Mouse (Mus musculus) midbrain, embryonic 15.5 days (tissue): ENCODE measurements around the gene Cd200. TPM values are rescaled to one million over a fixed set of nuclear protein-coding genes. Genes with fewer than 3 reads are reported as not detected.
"Not testable (repeated sequence)": the region's sequence is repeated elsewhere in the genome, so short reads cannot be mapped to it uniquely, and the experiment has no call there.

Source experiments
- ATAC-seq: fragments of 200-750 bp; cut with Nextera tagmentation; replicated peaks from 2 replicates; pipeline ENCODE4 v1.8.0; 2017; ENCODE audit warnings: moderate TSS enrichment
- H3K27ac ChIP-seq: fragments of 300-500 bp; sonication (generic); 2 replicates; pipeline ENCODE4 v1.5.1; 2015; ENCODE audit warnings: mild to moderate bottlenecking, inconsistent platforms
- H3K27me3 ChIP-seq: fragments of 300-500 bp; sonication (generic); replicated peaks from 2 replicates; pipeline ENCODE4 v1.6.1; 2015; ENCODE audit warnings: inconsistent platforms
- H3K36me3 ChIP-seq: fragments of 300-500 bp; sonication (generic); replicated peaks from 2 replicates; pipeline ENCODE4 v1.6.1; 2015; ENCODE audit warnings: inconsistent platforms
- H3K4me1 ChIP-seq: fragments of 300-500 bp; sonication (generic); 2 replicates; pipeline ENCODE4 v1.6.1; 2015; ENCODE audit warnings: inconsistent platforms
- H3K4me2 ChIP-seq: fragments of 300-500 bp; sonication (generic); 2 replicates; pipeline ENCODE4 v1.6.1; 2015; ENCODE audit warnings: inconsistent platforms, mild to moderate bottlenecking, moderate library complexity
- H3K4me3 ChIP-seq: fragments of 300-500 bp; sonication (generic); 2 replicates; pipeline ENCODE4 v1.5.1; 2015; ENCODE audit warnings: mild to moderate bottlenecking, inconsistent platforms
- H3K9ac ChIP-seq: fragments of 300-500 bp; sonication (generic); 2 replicates; pipeline ENCODE4 v1.6.1; 2015; ENCODE audit warnings: mild to moderate bottlenecking, inconsistent platforms
- H3K9me3 ChIP-seq: fragments of 300-500 bp; sonication (generic); 2 replicates; pipeline ENCODE4 v1.6.1; 2016; ENCODE audit warnings: inconsistent platforms
- WGBS: fragments of 180-500 bp; shearing (Covaris S2); methylation state at CpG from one replicate; pipeline ENCODE4 v1.1.7; 2015; ENCODE audit warnings: mixed read lengths; 5-methylcytosine and 5-hydroxymethylcytosine counted together
- polyA plus RNA-seq: library from polyadenylated mRNA; unstranded; fragments of >200 nt; fragmentation: Nextera tagmentation; extraction: Ambion mirVana; gene quantifications from 2 replicates; pipeline ENCODE4 v1.2.1, GENCODE M21; 2015

Gene Cd200
- polyA plus RNA-seq: 354 and 372 TPM in 2 replicates

DNA sequence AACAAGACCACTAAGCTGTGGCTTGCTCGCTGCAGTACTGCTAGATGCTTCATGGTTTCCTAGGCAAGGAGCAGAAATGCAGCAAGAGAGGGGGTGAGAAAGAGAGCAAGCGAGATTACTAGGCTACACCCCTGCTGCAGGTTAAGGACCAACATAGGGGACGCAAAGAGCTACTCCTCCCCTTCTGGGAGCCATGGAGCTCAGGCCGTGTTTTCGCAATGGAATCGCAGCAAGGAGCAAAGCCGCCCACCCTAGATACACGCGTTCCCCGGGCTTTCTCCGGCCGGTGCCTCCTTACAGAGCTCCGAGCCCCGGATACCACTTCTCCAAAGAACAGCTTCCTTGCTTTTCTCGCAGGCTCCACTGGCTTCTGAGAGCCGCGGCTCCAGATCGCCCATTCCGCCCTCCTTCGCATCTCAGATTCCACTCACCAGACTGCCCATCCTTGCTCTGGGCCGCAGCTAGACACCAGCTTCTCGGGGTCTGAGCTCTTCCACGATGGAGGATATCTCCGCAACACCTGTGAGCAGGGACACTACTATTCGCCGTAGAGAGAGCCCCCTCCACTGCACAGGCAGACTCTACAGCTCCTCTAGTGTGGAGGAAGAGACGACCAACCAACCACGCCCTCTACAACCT is at the start of gene Cd200:
Gene Cd200 (minus strand): TSS at position 629 of the 639 bp plus-strand sequence.
- H3K4me2 ChIP-seq: peak within 1 kb of the TSS; percentile 55
- no peaks in the 10 kb centered on the region for H3K27me3 ChIP-seq
- H3K27ac ChIP-seq: peak within 1 kb of the TSS; percentile 98
- H3K36me3 ChIP-seq: no peaks in the 10 kb centered on the region
- H3K4me3 ChIP-seq: peak within 1 kb of the TSS; percentile 53
- H3K4me1 ChIP-seq: peaks cover 14% of the 10 kb centered on the region
- H3K9me3 ChIP-seq: no peaks in the 10 kb centered on the region
- ATAC-seq: peak; percentile 98
- WGBS: under 1% methylated on average over 28 of the region's 28 CpGs
- peak within 1 kb of the TSS; percentile 90 for H3K9ac ChIP-seq

DNA sequence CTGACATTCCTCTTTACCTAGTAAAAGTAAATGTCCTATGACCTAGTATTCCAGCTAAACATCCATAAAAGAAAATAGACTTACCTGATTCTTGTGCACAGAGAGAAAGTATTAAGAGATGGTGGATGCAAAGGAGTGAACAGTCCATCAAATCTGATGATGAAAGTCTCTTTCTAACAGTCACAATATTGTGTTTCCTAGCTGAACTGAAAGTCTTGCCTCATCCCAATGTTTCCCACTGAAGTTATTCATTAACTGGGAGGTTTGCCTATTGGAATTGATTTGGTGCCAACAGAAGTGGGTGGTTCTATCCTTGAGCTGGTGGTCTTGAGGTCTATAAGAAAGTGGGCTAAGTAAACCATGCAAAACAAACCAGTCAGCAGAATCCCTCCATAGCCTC is 45.9 kb upstream of the Cd200 start:
- H3K4me3 ChIP-seq: no peak overlapping the region
- H3K27ac ChIP-seq: no peak overlapping the region
- no peak for ATAC-seq
- no peak overlapping the region for H3K9ac ChIP-seq
- H3K4me1 ChIP-seq: no peaks in the 10 kb centered on the region
- H3K9me3 ChIP-seq: no peaks in the 10 kb centered on the region
- no peaks in the 10 kb centered on the region for H3K27me3 ChIP-seq
- H3K36me3 ChIP-seq: no peaks in the 10 kb centered on the region
- H3K4me2 ChIP-seq: no peak overlapping the region

DNA sequence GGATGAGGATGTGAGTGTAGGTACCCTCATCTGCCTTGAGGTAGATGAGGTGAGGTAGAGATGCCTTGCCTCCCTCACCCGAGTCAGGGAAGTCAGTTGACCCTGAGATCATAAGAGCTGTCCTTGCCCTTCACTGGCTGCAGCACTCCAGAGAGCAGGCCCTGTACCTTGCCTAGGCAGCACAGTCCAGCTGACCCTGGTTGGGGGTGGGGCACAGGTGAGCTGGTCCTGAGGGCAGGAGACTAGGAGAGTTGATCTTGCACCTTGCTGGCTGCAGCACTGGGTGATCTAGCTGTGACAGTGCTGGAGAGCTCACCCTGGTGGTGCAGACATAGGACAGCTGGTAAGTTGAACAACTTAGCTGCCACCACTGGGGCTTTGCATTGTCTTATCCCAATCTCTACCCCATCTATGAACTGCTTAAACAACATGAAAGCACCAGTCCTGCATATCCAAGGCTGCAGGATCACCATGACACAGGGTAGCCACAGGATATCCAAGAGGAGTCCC is 28.4 kb upstream of the Cd200 start:
- Histone ChIP-seq H3K4me3 (no peak overlapping the region), H3K27me3 (no peaks in the 10 kb centered on the region), H3K4me2 (no peak overlapping the region), H3K27ac (no peak overlapping the region), H3K9me3 (no peaks in the 10 kb centered on the region), H3K36me3 (no peaks in the 10 kb centered on the region), H3K4me1 (no peaks in the 10 kb centered on the region), H3K9ac (no peak overlapping the region)
- no peak for ATAC-seq
- 86% methylated on average over 1 of the region's 1 CpGs for WGBS

DNA sequence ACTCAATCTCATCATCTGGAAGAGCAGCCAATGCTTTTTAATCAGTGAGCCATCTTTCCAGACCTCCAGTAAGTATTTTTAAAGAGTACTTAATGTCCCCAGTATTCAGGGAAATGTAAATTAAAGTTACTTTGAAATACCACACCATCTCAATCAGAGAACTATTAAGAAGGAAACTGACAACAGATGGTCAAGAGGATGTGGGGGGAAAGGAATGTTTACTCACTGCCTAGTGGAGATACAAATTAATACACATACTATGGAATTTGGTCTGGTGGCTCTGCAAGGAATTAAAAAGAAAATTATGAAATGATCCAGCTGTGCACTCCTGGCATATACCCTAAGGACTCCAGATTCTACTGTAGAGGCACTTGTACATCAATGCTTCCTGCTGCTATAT is 26.7 kb upstream of the Cd200 start:
- H3K4me1 ChIP-seq: no peaks in the 10 kb centered on the region
- no peak for ATAC-seq
- no peaks in the 10 kb centered on the region for H3K36me3 ChIP-seq
- H3K9ac ChIP-seq: no peak overlapping the region
- H3K4me2 ChIP-seq: no peak overlapping the region
- no peaks in the 10 kb centered on the region for H3K9me3 ChIP-seq
- H3K27ac ChIP-seq: no peak overlapping the region
- no peak overlapping the region for H3K4me3 ChIP-seq
- no peaks in the 10 kb centered on the region for H3K27me3 ChIP-seq

DNA sequence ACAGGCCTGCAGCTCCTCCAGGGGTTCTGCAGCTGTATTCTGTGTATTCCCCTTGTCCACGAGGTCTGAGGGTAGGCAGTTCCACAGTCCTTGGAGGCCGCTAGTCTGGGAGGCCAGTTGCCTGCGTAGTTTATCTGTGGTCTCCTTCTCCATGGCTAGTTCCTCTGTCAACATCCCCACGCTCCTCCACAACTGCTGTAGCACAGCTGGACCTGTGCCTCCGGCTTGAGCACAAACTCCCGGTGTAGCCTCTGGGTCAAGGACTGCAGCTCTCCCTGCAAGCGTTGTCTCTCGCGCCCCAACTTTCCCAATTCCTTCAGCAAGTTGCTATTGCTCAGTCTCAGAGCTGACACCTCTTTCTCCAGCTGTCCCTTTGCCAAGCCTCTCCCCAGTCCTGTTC is 18.8 kb upstream of the Cd200 start:
- no peaks in the 10 kb centered on the region for H3K36me3 ChIP-seq
- H3K27ac ChIP-seq: no peak overlapping the region
- H3K9ac ChIP-seq: no peak overlapping the region
- no peaks in the 10 kb centered on the region for H3K27me3 ChIP-seq
- H3K4me3 ChIP-seq: no peak overlapping the region
- H3K4me1 ChIP-seq: no peaks in the 10 kb centered on the region
- no peaks in the 10 kb centered on the region for H3K9me3 ChIP-seq
- 95% methylated on average over 9 of the region's 9 CpGs for WGBS
- ATAC-seq: no peak
- no peak overlapping the region for H3K4me2 ChIP-seq

DNA sequence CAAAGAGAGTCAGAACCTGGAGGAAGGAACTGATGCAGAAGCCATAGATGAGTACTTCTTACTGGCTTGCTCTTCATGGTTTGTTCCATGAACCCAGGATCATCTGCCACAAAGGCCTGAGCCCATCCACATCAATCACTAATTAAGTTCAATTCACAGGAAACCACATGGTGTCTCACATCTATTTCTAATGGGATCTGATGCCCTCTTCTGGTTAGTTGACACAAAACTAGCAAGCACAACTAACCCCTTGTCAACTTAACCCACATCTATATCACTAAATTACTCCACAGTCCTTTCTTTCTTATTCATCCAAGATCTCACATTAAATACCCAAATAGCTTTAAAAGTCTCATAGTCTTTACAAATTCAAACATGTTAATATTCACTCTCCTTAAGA is 4.6 kb upstream of the Cd200 start:
- no peak overlapping the region for H3K4me3 ChIP-seq
- no peaks in the 10 kb centered on the region for H3K4me1 ChIP-seq
- H3K36me3 ChIP-seq: no peaks in the 10 kb centered on the region
- no peak overlapping the region for H3K9ac ChIP-seq
- H3K4me2 ChIP-seq: no peak overlapping the region
- no peak for ATAC-seq
- no peak overlapping the region for H3K27ac ChIP-seq
- no peaks in the 10 kb centered on the region for H3K27me3 ChIP-seq
- H3K9me3 ChIP-seq: no peaks in the 10 kb centered on the region

DNA sequence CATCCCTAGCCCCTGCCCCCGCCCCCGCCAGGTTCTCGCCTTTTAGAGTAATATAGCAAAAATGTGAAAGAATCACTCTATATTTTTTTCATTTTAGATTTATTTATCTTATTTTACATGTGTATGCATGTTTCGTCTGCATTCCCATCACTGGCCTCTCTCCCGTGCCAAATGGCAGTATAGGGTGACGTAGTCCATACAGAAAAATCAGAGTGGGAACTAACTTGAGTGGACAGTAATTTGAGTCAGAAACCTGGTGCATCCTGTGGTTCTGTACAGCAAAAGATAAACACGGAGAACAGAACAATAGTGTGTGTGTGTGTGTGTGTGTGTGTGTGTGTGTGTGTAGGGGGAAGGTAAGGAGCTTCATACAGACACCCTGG is 202 bp upstream of the Cd200 start:
- Histone ChIP-seq H3K4me2 (peak overlapping the region; percentile 55), H3K4me3 (peak overlapping the region; percentile 53), H3K9ac (peak overlapping the region; percentile 90), H3K4me1 (peaks cover 14% of the 10 kb centered on the region), H3K27ac (peak overlapping the region; percentile 98)
- WGBS: 24% methylated on average over 7 of the region's 7 CpGs
- H3K27me3 ChIP-seq, H3K9me3 ChIP-seq, H3K36me3 ChIP-seq: not testable (repeated sequence)
- peak; percentile 74 for ATAC-seq

DNA sequence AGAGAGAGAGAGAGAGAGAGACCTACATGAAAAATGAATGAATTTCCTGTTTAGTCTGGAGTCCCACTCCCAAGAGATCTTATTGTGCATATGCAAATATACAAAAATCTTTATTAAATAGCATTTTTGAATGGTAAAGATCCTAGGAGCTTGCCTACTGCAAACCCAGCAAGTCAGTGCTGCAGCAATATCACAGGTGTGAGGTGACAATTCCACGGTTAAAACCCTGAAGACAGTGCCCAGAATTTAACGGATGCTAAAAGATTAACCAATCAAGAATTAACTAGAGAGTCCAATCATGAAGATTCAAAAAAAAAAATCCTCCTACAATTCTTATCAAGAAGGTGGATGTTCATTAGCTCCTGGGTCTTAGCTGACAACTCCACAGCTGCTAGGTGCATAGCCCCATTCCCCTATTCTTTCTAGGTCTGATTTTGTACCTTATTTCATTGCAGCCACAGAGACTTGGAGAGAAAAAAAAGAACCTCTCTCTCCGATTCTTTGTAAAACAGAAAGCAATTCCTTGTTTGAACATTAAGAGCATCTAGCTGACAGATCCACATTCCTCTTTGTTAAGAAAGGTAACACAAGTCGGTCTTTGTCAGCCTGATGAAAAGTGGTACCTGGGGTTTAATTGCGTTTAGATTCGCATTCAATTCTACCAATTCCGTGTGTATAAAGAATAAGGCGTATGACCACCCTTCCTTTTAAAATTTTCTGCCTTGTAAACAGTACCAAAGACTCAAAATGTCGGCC is 1.0 kb downstream of the Cd200 start:
- H3K27me3 ChIP-seq: no peaks in the 10 kb centered on the region
- WGBS: 15% methylated on average over 9 of the region's 9 CpGs
- H3K4me3 ChIP-seq: peak overlapping the region; percentile 53
- peak overlapping the region; percentile 98 for H3K27ac ChIP-seq
- peaks cover 14% of the 10 kb centered on the region for H3K4me1 ChIP-seq
- peak overlapping the region; percentile 90 for H3K9ac ChIP-seq
- no peak for ATAC-seq
- H3K9me3 ChIP-seq: no peaks in the 10 kb centered on the region
- H3K4me2 ChIP-seq: peak overlapping the region; percentile 55
- H3K36me3 ChIP-seq: no peaks in the 10 kb centered on the region

DNA sequence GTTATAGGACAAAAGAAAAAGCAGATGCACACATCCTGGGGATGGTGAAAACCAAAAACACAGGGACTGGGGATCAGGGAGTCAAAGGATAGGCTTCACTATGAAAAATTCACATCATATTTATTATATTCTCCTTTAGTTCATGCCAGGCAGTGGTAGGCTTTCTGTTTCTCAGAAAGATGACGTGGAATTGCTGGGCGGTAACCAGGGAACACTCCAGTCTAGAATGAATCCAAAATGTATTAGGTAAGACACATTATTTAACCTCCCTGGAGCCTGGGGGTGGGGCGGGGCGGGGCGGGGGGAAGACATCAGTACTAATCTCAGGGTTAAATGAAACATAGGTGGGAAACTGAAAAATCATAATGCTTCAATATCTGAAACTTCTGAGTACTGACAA is 1.8 kb downstream of the Cd200 start:
- Histone ChIP-seq H3K4me1 (peaks cover 14% of the 10 kb centered on the region), H3K27me3 (no peaks in the 10 kb centered on the region), H3K4me2 (peak overlapping the region; percentile 55), H3K9me3 (no peaks in the 10 kb centered on the region), H3K27ac (peak overlapping the region; percentile 98), H3K4me3 (peak overlapping the region; percentile 53), H3K9ac (peak overlapping the region; percentile 90), H3K36me3 (no peaks in the 10 kb centered on the region)
- no peak for ATAC-seq
- WGBS: 71% methylated on average over 5 of the region's 5 CpGs

DNA sequence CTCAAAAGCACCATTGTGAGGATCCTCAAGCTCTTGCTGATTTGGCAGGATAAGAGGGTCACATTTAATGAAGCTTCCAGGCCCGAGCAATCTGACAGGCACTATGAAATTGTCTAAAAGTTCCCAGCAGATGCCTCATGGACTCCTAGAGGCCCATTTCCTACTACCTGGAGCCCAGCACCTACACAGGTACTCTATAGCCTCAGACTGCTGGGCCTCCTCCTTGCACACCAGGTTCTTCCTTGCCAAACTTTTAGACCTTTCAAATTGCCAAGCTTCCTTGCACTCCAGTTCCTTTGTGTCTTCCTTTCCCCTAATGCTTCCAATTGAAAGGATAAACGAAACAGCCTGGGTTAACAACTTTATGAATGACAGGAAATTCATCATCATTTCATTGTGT is 5.9 kb downstream of the Cd200 start:
- 80% methylated on average over 2 of the region's 2 CpGs for WGBS
- no peaks in the 10 kb centered on the region for H3K36me3 ChIP-seq
- no peak overlapping the region for H3K4me3 ChIP-seq
- no peaks in the 10 kb centered on the region for H3K9me3 ChIP-seq
- no peak overlapping the region for H3K27ac ChIP-seq
- H3K9ac ChIP-seq: no peak overlapping the region
- H3K4me2 ChIP-seq: no peak overlapping the region
- H3K27me3 ChIP-seq: no peaks in the 10 kb centered on the region
- no peak for ATAC-seq
- peaks cover 14% of the 10 kb centered on the region for H3K4me1 ChIP-seq

DNA sequence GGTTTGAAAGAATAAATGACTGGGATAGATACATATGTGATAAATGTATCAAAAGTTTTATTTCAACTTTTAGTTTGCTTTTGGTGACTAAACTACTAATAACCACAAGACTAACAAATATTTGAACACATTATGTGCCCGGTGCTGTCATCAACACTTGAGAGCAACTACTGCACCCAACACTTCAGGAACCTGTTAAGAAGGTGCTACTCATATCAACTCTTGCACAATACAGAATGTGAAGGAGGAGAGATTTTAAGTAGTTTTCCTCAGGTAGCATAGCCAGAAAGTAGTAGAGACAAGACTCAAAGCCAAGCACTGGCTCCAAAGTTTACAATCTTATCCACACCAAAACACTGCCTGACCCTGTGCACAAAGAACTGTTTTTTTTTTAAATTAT is 6.8 kb downstream of the Cd200 start:
- Histone ChIP-seq H3K4me1 (peaks cover 14% of the 10 kb centered on the region), H3K36me3 (no peaks in the 10 kb centered on the region), H3K9ac (no peak overlapping the region), H3K4me3 (no peak overlapping the region), H3K27me3 (no peaks in the 10 kb centered on the region), H3K4me2 (no peak overlapping the region), H3K9me3 (no peaks in the 10 kb centered on the region), H3K27ac (no peak overlapping the region)
- WGBS: 98% methylated on average over 1 of the region's 1 CpGs
- no peak for ATAC-seq

DNA sequence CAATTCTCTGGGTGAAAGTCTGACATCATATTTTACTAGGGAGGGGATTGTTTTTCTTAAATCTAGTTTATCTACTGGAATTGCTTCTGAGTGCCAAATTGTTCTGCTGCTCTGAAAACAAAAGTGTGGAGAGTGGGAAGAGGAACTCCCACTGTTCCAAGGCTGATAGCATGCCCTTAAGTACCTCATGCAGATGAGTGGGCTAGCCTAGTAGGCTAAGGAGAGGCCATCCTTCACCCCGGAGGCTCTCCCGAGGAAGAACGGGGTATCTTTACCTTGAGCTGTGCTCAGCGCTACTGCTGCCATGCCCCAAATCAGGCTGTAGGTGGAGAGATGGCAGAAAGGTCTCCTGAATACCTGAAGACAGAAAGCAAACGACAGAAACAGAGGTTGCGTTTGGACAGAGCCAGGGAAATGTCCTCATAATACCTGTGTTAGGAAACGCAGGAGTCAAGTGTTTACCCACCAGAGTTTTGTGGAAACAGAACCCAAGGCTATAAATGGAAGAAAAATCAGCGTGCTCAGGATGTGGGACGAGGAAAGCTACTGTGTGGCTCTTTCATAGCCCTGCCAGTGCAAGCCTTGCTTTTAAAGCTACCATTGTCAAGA is 8.8 kb downstream of the Cd200 start:
- WGBS: 71% methylated on average over 9 of the region's 9 CpGs
- no peak overlapping the region for H3K9ac ChIP-seq
- ATAC-seq: no peak
- H3K27me3 ChIP-seq: no peaks in the 10 kb centered on the region
- no peak overlapping the region for H3K4me3 ChIP-seq
- no peaks in the 10 kb centered on the region for H3K9me3 ChIP-seq
- H3K36me3 ChIP-seq: peaks cover 10% of the 10 kb centered on the region
- H3K27ac ChIP-seq: no peak overlapping the region
- no peaks in the 10 kb centered on the region for H3K4me1 ChIP-seq
- H3K4me2 ChIP-seq: no peak overlapping the region
